Mouse (Mus musculus) C2C12 (cell line): ENCODE data around the gene Spred2.

ENCODE experiments used
- CTCF ChIP-seq: IDR thresholded peaks from one replicate; pipeline ENCODE4 v1.5.1; 2011; ENCODE audit not compliant: control insufficient read depth, insufficient read depth, insufficient read length
- MAX ChIP-seq: IDR thresholded peaks from one replicate; pipeline ENCODE4 v1.6.1; 2011; ENCODE audit warnings: mild to moderate bottlenecking, control low read depth

DNA sequence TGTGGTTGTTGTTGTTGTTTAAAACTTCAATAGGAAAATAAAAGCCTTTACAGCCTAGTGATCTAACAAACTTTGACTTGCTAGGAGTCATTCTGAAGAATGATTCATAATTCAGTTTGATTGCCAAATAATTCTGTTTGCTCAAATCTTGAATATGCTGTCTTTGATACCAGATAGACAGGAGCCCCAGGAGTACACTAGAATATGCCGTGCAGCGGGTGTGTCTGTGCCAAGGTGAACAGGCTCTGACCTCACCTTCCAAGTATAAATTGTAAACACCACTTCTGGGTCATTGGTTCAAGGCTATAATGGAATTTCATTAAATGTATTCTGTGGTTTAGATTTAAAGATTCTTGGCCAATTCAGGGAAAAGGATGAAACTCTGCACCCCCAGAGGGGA, 66.6 kb downstream of the Spred2 start:
- no peak for TF ChIP-seq CTCF
- no peak for TF ChIP-seq MAX
